Mouse (Mus musculus): ENCODE data around the gene Kif5c. TPM values are rescaled to one million over a fixed set of nuclear protein-coding genes. Genes with fewer than 3 reads are reported as not detected.
A peak's percentile ranks its signal among the peaks of the same experiment; 100 is the strongest.

The Kif5c gene
- polyA plus RNA-seq, 1 experiment from 2014 or later, result 148 TPM

DNA sequence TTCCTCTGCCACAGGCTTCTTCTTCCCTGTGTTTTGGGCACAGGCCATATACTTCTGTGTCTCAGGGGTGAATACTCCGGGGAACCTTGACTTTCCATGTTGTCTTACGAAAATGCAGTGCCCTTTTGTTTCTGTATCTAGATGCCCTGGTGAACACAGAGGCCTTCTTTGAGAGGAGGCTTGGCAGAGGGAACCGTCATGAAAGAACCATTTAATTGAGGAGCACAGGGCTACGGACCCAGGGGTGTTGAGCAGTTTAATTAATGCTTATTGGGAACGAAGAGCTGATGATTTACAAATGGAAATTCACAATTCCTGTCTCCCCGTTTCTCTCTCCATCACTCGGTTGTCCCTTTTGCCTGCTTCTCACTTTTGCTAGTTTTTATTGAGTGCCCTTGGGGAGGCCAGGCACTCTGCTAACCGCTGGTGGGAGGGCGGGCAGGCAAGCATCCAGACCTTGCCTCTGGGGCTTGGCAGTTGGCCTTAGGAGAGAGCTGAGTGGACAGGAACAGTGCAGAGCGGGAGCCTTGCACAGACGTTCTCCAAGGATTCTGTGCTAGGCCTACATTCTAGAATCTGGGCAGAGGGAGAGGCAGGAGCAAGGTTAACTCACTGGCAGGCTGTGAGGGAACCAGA is 186.8 kb downstream of the Kif5c start:
- Histone ChIP-seq H3K4me3 (ENCODE audit: low read depth, low read length) (no peak overlapping the region), H3K27ac (ENCODE audit: low read depth, low read length) (no peak overlapping the region), H3K27me3 (replicated peaks; ENCODE audit: control insufficient read depth, insufficient read depth, low read length) (no peaks in the 10 kb centered on the region), H3K9me3 (replicated peaks; ENCODE audit: control insufficient read depth, low read length) (no peaks in the 10 kb centered on the region), H3K4me2 (ENCODE audit: low read length) (no peak overlapping the region), H3K36me3 (ENCODE audit: control insufficient read depth, insufficient read depth, low read length) (no peaks in the 10 kb centered on the region), H3K9ac (ENCODE audit: low read length) (no peak overlapping the region), H3K4me1 (ENCODE audit: control insufficient read depth, insufficient read depth, low read length) (0 out of 2 replicates have a peak, but pooled peaks cover 2% of the 10 kb centered on the region)
- DNase-seq (ENCODE audit: low spot score) (no peak), ATAC-seq (no peak)
- 60% methylated on average over 11 of the region's 11 CpGs for WGBS

GRCm38 (mm10) chr2:49809496-49809895 is 190.4 kb downstream of the Kif5c start:
- Histone ChIP-seq H3K27ac (ENCODE audit: low read depth, low read length) (no peak overlapping the region), H3K9me3 (replicated peaks; ENCODE audit: control insufficient read depth, low read length) (no peaks in the 10 kb centered on the region), H3K36me3 (ENCODE audit: control insufficient read depth, insufficient read depth, low read length) (no peaks in the 10 kb centered on the region), H3K4me1 (ENCODE audit: control insufficient read depth, insufficient read depth, low read length) (peaks cover 12% of the 10 kb centered on the region), H3K9ac (ENCODE audit: low read length) (no peak overlapping the region), H3K4me2 (ENCODE audit: low read length) (no peak overlapping the region), H3K4me3 (ENCODE audit: low read depth, low read length) (no peak overlapping the region), H3K27me3 (replicated peaks; ENCODE audit: control insufficient read depth, insufficient read depth, low read length) (no peaks in the 10 kb centered on the region)
- WGBS, result 92% methylated on average over 6 of the region's 6 CpGs
- ATAC-seq (no peak), DNase-seq (ENCODE audit: low spot score) (no peak)

- Histone ChIP-seq H3K4me2 (ENCODE audit: low read length) (no peak overlapping the region), H3K4me1 (ENCODE audit: control insufficient read depth, insufficient read depth, low read length) (peaks cover 9% of the 10 kb centered on the region), H3K27me3 (replicated peaks; ENCODE audit: control insufficient read depth, insufficient read depth, low read length) (no peaks in the 10 kb centered on the region), H3K4me3 (ENCODE audit: low read depth, low read length) (no peak overlapping the region), H3K9me3 (replicated peaks; ENCODE audit: control insufficient read depth, low read length) (no peaks in the 10 kb centered on the region), H3K36me3 (ENCODE audit: control insufficient read depth, insufficient read depth, low read length) (no peaks in the 10 kb centered on the region), H3K27ac (ENCODE audit: low read depth, low read length) (no peak overlapping the region), H3K9ac (ENCODE audit: low read length) (no peak overlapping the region)
- DNase-seq (ENCODE audit: low spot score), result no peak
- ATAC-seq, result no peak
- WGBS, result 16% methylated on average over 11 of the region's 11 CpGs
Observed at GRCm38 (mm10) chr2:49811420-49811819, 192.3 kb downstream of the Kif5c start.

DNA sequence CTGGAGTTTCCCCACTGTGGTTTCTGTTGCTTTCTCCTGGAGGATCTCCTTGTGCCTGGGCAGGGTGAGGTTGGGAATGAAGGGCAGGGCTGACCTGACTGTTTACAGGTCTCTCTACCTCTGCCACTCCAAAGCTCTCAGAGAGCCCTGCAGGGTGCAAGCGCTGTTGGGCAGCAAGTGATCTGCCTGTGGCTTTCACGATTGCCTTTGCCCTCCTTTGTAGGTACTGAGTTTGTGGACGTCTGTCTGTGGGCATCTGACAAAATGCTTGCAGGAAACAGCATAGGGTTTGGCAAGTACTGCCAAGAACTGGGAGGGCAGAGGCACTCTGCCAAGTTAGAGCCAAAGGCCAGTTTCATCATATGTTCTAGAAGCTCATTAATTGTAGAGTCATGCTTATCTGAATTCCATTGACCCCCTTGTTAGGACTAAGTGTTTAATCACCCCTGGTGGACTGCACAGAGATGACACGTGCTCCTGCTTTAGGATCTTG is 192.8 kb downstream of the Kif5c start:
- DNase-seq (ENCODE audit: low spot score), result peak; percentile 51
- no peak overlapping the region for H3K9ac ChIP-seq (ENCODE audit: low read length)
- 16% methylated on average over 4 of the region's 4 CpGs for WGBS
- 0 out of 2 replicates have a peak, but pooled peaks have one; percentile 26 for ATAC-seq
- no peaks in the 10 kb centered on the region for H3K36me3 ChIP-seq (ENCODE audit: control insufficient read depth, insufficient read depth, low read length)
- H3K27me3 ChIP-seq (replicated peaks; ENCODE audit: control insufficient read depth, insufficient read depth, low read length), result no peaks in the 10 kb centered on the region
- H3K9me3 ChIP-seq (replicated peaks; ENCODE audit: control insufficient read depth, low read length), result no peaks in the 10 kb centered on the region
- no peak overlapping the region for H3K4me3 ChIP-seq (ENCODE audit: low read depth, low read length)
- no peak overlapping the region for H3K27ac ChIP-seq (ENCODE audit: low read depth, low read length)
- no peak overlapping the region for H3K4me2 ChIP-seq (ENCODE audit: low read length)
- peaks cover 9% of the 10 kb centered on the region for H3K4me1 ChIP-seq (ENCODE audit: control insufficient read depth, insufficient read depth, low read length)

DNA sequence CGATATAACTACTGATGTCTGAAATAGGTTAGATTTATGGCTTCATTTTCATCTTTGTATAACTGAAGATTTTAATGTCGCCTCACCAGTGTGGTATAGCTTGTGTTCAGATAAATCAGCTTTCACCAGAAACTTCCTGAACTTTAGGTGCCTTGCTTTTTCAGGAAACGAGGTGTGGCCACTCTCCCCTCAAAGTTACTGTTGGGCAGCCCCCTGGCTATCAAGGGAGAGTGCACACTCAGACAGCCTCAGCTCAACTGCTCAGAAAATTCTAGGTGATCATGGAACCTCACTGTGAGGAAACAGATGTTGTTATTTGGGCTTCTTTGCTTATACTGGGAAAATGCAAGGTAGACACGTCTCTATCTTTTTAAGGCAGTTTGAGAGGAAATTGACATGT is 194.1 kb downstream of the Kif5c start:
- 80% methylated on average over 4 of the region's 4 CpGs for WGBS
- no peaks in the 10 kb centered on the region for H3K36me3 ChIP-seq (ENCODE audit: control insufficient read depth, insufficient read depth, low read length)
- H3K9ac ChIP-seq (ENCODE audit: low read length), result no peak overlapping the region
- H3K9me3 ChIP-seq (replicated peaks; ENCODE audit: control insufficient read depth, low read length), result no peaks in the 10 kb centered on the region
- no peak overlapping the region for H3K4me3 ChIP-seq (ENCODE audit: low read depth, low read length)
- H3K27ac ChIP-seq (ENCODE audit: low read depth, low read length), result no peak overlapping the region
- ATAC-seq (no peak), DNase-seq (ENCODE audit: low spot score) (no peak)
- H3K27me3 ChIP-seq (replicated peaks; ENCODE audit: control insufficient read depth, insufficient read depth, low read length), result no peaks in the 10 kb centered on the region
- no peak overlapping the region for H3K4me2 ChIP-seq (ENCODE audit: low read length)
- peaks cover 9% of the 10 kb centered on the region for H3K4me1 ChIP-seq (ENCODE audit: control insufficient read depth, insufficient read depth, low read length)

GRCm38 (mm10) chr2:49814011-49814410 is 194.9 kb downstream of the Kif5c start:
- no peak overlapping the region for H3K4me2 ChIP-seq (ENCODE audit: low read length)
- 79% methylated on average over 6 of the region's 6 CpGs for WGBS
- H3K27ac ChIP-seq (ENCODE audit: low read depth, low read length), result no peak overlapping the region

DNA sequence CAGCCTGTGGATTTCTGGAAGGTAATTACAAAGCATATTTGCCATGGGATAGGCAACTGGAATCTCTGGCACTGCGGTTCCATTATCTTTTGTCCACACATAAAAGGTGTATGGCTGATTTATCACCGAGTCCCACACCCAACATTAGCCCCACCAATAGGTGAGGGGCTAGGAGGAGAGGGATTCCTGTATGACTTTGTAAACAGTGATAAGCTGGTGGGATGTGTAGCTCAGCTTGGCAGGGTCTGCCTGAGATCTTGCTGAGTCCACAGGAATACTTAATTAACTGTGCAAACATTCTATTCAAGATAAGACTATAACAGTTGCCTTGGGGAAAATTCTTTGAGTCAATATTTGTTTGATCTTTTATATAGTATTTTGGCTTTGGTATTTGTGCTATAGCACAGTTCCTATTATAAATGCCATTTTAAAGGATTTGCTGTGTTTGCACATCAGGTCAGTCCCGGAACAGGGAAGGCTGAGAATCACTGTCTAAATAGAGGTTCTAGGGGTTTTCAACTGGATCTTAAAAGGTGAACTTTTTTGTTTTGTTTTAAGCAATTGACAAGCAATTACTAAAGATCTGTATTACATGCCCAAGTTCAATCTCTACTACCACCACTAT is 196.7 kb downstream of the Kif5c start:
- Histone ChIP-seq H3K4me1 (ENCODE audit: control insufficient read depth, insufficient read depth, low read length) (peaks cover 9% of the 10 kb centered on the region), H3K4me3 (ENCODE audit: low read depth, low read length) (no peak overlapping the region), H3K27me3 (replicated peaks; ENCODE audit: control insufficient read depth, insufficient read depth, low read length) (no peaks in the 10 kb centered on the region), H3K9ac (ENCODE audit: low read length) (no peak overlapping the region), H3K9me3 (replicated peaks; ENCODE audit: control insufficient read depth, low read length) (no peaks in the 10 kb centered on the region), H3K27ac (ENCODE audit: low read depth, low read length) (no peak overlapping the region), H3K4me2 (ENCODE audit: low read length) (no peak overlapping the region), H3K36me3 (ENCODE audit: control insufficient read depth, insufficient read depth, low read length) (no peaks in the 10 kb centered on the region)
- no peak for ATAC-seq
- DNase-seq (ENCODE audit: low spot score), result no peak
- WGBS, result 79% methylated on average over 3 of the region's 3 CpGs

More at GRCm38 (mm10) chr2:49814011-49814410, 194.9 kb downstream of the Kif5c start:
- Histone ChIP-seq H3K9ac (ENCODE audit: low read length) (no peak overlapping the region), H3K36me3 (ENCODE audit: control insufficient read depth, insufficient read depth, low read length) (no peaks in the 10 kb centered on the region), H3K27me3 (replicated peaks; ENCODE audit: control insufficient read depth, insufficient read depth, low read length) (no peaks in the 10 kb centered on the region), H3K9me3 (replicated peaks; ENCODE audit: control insufficient read depth, low read length) (no peaks in the 10 kb centered on the region), H3K4me1 (ENCODE audit: control insufficient read depth, insufficient read depth, low read length) (peaks cover 9% of the 10 kb centered on the region), H3K4me3 (ENCODE audit: low read depth, low read length) (no peak overlapping the region)
- DNase-seq (ENCODE audit: low spot score), result no peak
- ATAC-seq, result no peak

DNA sequence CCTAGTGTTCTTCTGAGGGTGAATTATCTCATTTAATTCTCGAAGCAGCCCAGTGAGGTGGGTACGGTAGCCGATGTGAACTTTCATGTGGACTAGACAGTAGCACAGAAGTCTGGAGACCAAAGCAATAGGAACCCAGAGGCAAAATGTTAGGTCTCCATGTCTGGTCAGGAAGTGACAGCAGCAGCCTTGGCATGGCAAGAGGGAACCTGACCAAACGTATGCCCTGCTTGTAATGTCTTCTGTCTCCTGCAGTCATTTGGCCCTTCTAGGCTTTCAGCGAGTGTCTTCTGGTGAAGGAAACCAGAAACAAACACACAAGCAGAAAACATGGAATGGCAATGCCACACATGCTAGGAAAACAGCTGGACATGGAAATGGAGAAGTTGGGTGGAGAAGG is 197.5 kb downstream of the Kif5c start:
- WGBS, result 92% methylated on average over 5 of the region's 5 CpGs
- Histone ChIP-seq H3K36me3 (ENCODE audit: control insufficient read depth, insufficient read depth, low read length) (no peaks in the 10 kb centered on the region), H3K4me3 (ENCODE audit: low read depth, low read length) (no peak overlapping the region), H3K27ac (ENCODE audit: low read depth, low read length) (no peak overlapping the region), H3K9ac (ENCODE audit: low read length) (no peak overlapping the region), H3K4me1 (ENCODE audit: control insufficient read depth, insufficient read depth, low read length) (peaks cover 8% of the 10 kb centered on the region), H3K9me3 (replicated peaks; ENCODE audit: control insufficient read depth, low read length) (no peaks in the 10 kb centered on the region), H3K4me2 (ENCODE audit: low read length) (no peak overlapping the region), H3K27me3 (replicated peaks; ENCODE audit: control insufficient read depth, insufficient read depth, low read length) (no peaks in the 10 kb centered on the region)
- ATAC-seq (no peak), DNase-seq (ENCODE audit: low spot score) (no peak)

- ATAC-seq, result no peak
Observed at GRCm38 (mm10) chr2:49817151-49817550, 198.1 kb downstream of the Kif5c start.

More at GRCm38 (mm10) chr2:49817151-49817550, 198.1 kb downstream of the Kif5c start:
- Histone ChIP-seq H3K27ac (ENCODE audit: low read depth, low read length) (no peak overlapping the region), H3K27me3 (replicated peaks; ENCODE audit: control insufficient read depth, insufficient read depth, low read length) (no peaks in the 10 kb centered on the region), H3K36me3 (ENCODE audit: control insufficient read depth, insufficient read depth, low read length) (no peaks in the 10 kb centered on the region), H3K4me2 (ENCODE audit: low read length) (no peak overlapping the region), H3K4me3 (ENCODE audit: low read depth, low read length) (no peak overlapping the region), H3K4me1 (ENCODE audit: control insufficient read depth, insufficient read depth, low read length) (peaks cover 2% of the 10 kb centered on the region; the same call in 1 of the 2 replicates), H3K9me3 (replicated peaks; ENCODE audit: control insufficient read depth, low read length) (no peaks in the 10 kb centered on the region), H3K9ac (ENCODE audit: low read length) (no peak overlapping the region)
- no peak for DNase-seq (ENCODE audit: low spot score)
- 94% methylated on average over 3 of the region's 3 CpGs for WGBS
